In the genomic region with DNA sequence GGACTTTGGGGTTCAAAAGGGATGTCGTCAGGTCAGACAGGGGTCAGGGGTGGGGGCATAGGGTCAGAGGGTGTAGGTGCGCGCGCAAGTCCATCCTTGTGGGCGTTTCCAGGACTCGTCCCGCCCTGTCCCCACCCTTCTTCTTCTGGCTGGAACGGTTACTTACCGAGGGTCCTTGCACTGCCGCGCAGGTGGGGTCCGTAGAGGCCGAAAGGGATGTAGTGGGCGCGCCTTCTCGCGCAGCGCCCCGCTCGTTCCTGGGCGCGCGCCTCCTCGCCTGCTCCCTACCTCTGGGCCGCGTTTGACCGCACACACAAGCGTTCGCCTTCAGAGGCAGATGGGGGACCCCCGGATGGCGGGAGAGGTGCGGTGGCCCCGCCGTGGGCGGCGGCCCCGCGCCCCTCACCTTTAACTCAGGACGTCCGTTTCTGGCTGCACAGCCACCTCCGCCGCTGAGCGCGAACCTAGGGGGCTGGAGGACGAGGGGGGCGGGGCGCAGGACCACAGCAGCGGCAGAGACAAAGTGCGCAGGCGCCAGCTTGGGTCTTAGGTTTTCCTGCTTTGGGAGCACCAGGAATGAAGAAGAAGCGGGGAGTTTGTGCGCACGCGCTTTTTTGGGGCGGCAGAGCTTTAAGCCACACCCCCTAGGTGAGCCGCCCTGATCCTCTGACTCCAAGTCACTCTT, we compare ENCODE assay signal across 8 mouse cellular contexts. TPM values are rescaled to one million over a fixed set of nuclear protein-coding genes. Genes with fewer than 3 reads are reported as not detected.
DNase-seq lines count a peak whose midpoint lies in the region; ATAC-seq and TF ChIP-seq lines count a peak whose summit lies in the region.

Ccdc120 (minus strand) TSS at position 474 of the 685 bp plus-strand sequence.

- WGBS in embryonic facial prominence, embryonic 11.5 days = 13% methylated on average over 52 of the region's 56 CpGs
- 9% methylated on average over 53 of the region's 56 CpGs for WGBS in heart, embryonic 14.5 days
- WGBS in liver, embryonic 16.5 days (ENCODE audit: insufficient replicate concordance) = 11% methylated on average over 56 of the region's 56 CpGs
- 15% methylated on average over 55 of the region's 56 CpGs for WGBS in olfactory bulb, adult 2 months

- H3K9me3 ChIP-seq in ES-Bruce4 (replicated peaks; ENCODE audit: control insufficient read depth, insufficient read depth, low read length, poor library complexity, severe bottlenecking) = no peaks in the 10 kb centered on the region
- no peaks in the 10 kb centered on the region for H3K9me3 ChIP-seq in embryonic facial prominence, embryonic 11.5 days (replicated peaks; ENCODE audit: control insufficient read depth, low read length)
- no peaks in the 10 kb centered on the region for H3K9me3 ChIP-seq in heart, embryonic 14.5 days (ENCODE audit: control insufficient read depth, low read length)
- no peaks in the 10 kb centered on the region for H3K9me3 ChIP-seq in liver, embryonic 16.5 days (replicated peaks; ENCODE audit: control insufficient read depth, low read length)

- H3K9ac ChIP-seq in ES-Bruce4 (ENCODE audit: low read depth, poor library complexity, severe bottlenecking) = peak within 1 kb of the TSS; percentile 69
- H3K9ac ChIP-seq in embryonic facial prominence, embryonic 11.5 days (replicated peaks; ENCODE audit: low read length) = peak within 1 kb of the TSS; percentile 69
- H3K9ac ChIP-seq in heart, embryonic 14.5 days (ENCODE audit: low read length) = peak within 1 kb of the TSS; percentile 74
- H3K9ac ChIP-seq in liver, embryonic 16.5 days (ENCODE audit: low read depth, low read length) = peak within 1 kb of the TSS; percentile 50; the same call in 1 of the 2 replicates

- H3K4me2 ChIP-seq in embryonic facial prominence, embryonic 11.5 days (ENCODE audit: low read depth, low read length) = peak within 1 kb of the TSS; percentile 49
- H3K4me2 ChIP-seq in heart, embryonic 14.5 days (ENCODE audit: low read length) = peak within 1 kb of the TSS; percentile 64
- H3K4me2 ChIP-seq in liver, embryonic 16.5 days (ENCODE audit: low read depth, low read length) = peak within 1 kb of the TSS; percentile 77

- ATAC-seq in embryonic facial prominence, embryonic 11.5 days (replicated peaks; ENCODE audit: insufficient number of reproducible peaks, low FRiP score, low TSS enrichment, low read depth) = peak; percentile 89
- ATAC-seq in heart, embryonic 14.5 days (ENCODE audit: insufficient number of reproducible peaks, insufficient read depth, low FRiP score, low read depth) = peak; percentile 61
- ATAC-seq in liver, embryonic 16.5 days (ENCODE audit: low read depth) = 0 out of 2 replicates have a peak, but pooled peaks have one; percentile 32
- no peak for ATAC-seq in inflammation-experienced regulatory T-cells, adult 6 months

- peak within 1 kb of the TSS; percentile 58 for H3K27ac ChIP-seq in ES-Bruce4 (ENCODE audit: insufficient read depth, low read length)
- H3K27ac ChIP-seq in embryonic facial prominence, embryonic 11.5 days (replicated peaks; ENCODE audit: low read depth, low read length) = no peak within 1 kb of the TSS
- H3K27ac ChIP-seq in heart, embryonic 14.5 days (replicated peaks in 1 of 2; ENCODE audit: control insufficient read depth in 1 of 2, insufficient read depth in 1 of 2, low read depth in 2 of 2, low read length in 2 of 2) = no peak within 1 kb of the TSS
- H3K27ac ChIP-seq in liver, embryonic 16.5 days (ENCODE audit: low read length) = no peak within 1 kb of the TSS
- H3K27ac ChIP-seq in olfactory bulb, adult 2 months (ENCODE audit: insufficient read depth, low read depth, low read length) = no peak within 1 kb of the TSS

- no peaks in the 10 kb centered on the region for H3K36me3 ChIP-seq in ES-Bruce4 (ENCODE audit: control insufficient read depth, insufficient read depth, low read length, poor library complexity, severe bottlenecking)
- no peaks in the 10 kb centered on the region for H3K36me3 ChIP-seq in embryonic facial prominence, embryonic 11.5 days (replicated peaks; ENCODE audit: control insufficient read depth, insufficient read depth, low read depth, low read length)
- no peaks in the 10 kb centered on the region for H3K36me3 ChIP-seq in heart, embryonic 14.5 days (ENCODE audit: control insufficient read depth, insufficient read depth, low read length)
- no peaks in the 10 kb centered on the region for H3K36me3 ChIP-seq in liver, embryonic 16.5 days (ENCODE audit: control insufficient read depth, insufficient read depth)

- no peaks in the 10 kb centered on the region for H3K27me3 ChIP-seq in ES-Bruce4 (ENCODE audit: control insufficient read depth, insufficient read depth, low read length, poor library complexity, severe bottlenecking)
- no peaks in the 10 kb centered on the region for H3K27me3 ChIP-seq in embryonic facial prominence, embryonic 11.5 days (ENCODE audit: control insufficient read depth, insufficient read depth, low read length)
- H3K27me3 ChIP-seq in heart, embryonic 14.5 days (ENCODE audit: control insufficient read depth, insufficient read depth, low read length) = no peaks in the 10 kb centered on the region
- no peaks in the 10 kb centered on the region for H3K27me3 ChIP-seq in liver, embryonic 16.5 days (ENCODE audit: control insufficient read depth, insufficient read depth, low read depth, low read length)

- TF ChIP-seq CTCF in ES-Bruce4 (IDR thresholded peaks at IDR 0.05; ENCODE audit: low read depth, low read length) = no peak
- TF ChIP-seq CTCF in olfactory bulb, adult 2 months (IDR thresholded peaks at IDR 0.05; ENCODE audit: insufficient read depth, low read depth, low read length) = no peak

- peak within 1 kb of the TSS; percentile 78 for H3K4me3 ChIP-seq in ES-Bruce4 (ENCODE audit: low read depth, low read length)
- H3K4me3 ChIP-seq in embryonic facial prominence, embryonic 11.5 days (ENCODE audit: low read depth, low read length) = peak within 1 kb of the TSS; percentile 53
- H3K4me3 ChIP-seq in heart, embryonic 14.5 days (ENCODE audit: control insufficient read depth in 1 of 2, insufficient read depth in 1 of 2, low read depth in 1 of 2, low read length in 2 of 2) = peak within 1 kb of the TSS; percentile 61 to 83
- peak within 1 kb of the TSS; percentile 63 for H3K4me3 ChIP-seq in liver, embryonic 16.5 days (ENCODE audit: low read depth, low read length)
- peak within 1 kb of the TSS; percentile 91 for H3K4me3 ChIP-seq in olfactory bulb, adult 2 months (ENCODE audit: insufficient read depth, low read depth, low read length)

- peak; percentile 45 for DNase-seq in adrenal gland, adult 8-10 months
- peak; percentile 90 for DNase-seq in embryonic facial prominence, embryonic 11.5 days (ENCODE audit: low spot score)
- peak; percentile 84 to 87 for DNase-seq in kidney, postnatal 25 days

- no peak for TF ChIP-seq POLR2A in ES-Bruce4 (IDR thresholded peaks at IDR 0.05; ENCODE audit: insufficient read depth, low read length)
- no peak for TF ChIP-seq POLR2A in olfactory bulb, adult 2 months (IDR thresholded peaks at IDR 0.05; ENCODE audit: insufficient read depth, low read depth, low read length)

- H3K4me1 ChIP-seq in ES-Bruce4 (ENCODE audit: control insufficient read depth, insufficient read depth, low read length) = no peaks in the 10 kb centered on the region
- H3K4me1 ChIP-seq in embryonic facial prominence, embryonic 11.5 days (ENCODE audit: control insufficient read depth, insufficient read depth, low read length) = no peaks in the 10 kb centered on the region
- H3K4me1 ChIP-seq in heart, embryonic 14.5 days (ENCODE audit: control insufficient read depth in 2 of 2, insufficient read depth in 2 of 2, low read length in 2 of 2) = no peaks in the 10 kb centered on the region
- H3K4me1 ChIP-seq in liver, embryonic 16.5 days (ENCODE audit: control insufficient read depth, low read depth, low read length) = no peaks in the 10 kb centered on the region; the same call in 1 of the 2 replicates
- no peaks in the 10 kb centered on the region; the same call in 1 of the 2 replicates for H3K4me1 ChIP-seq in olfactory bulb, adult 2 months (ENCODE audit: control insufficient read depth, insufficient read depth, low read length)

- TF ChIP-seq EP300 in ES-Bruce4 (IDR thresholded peaks at IDR 0.05; ENCODE audit: insufficient read depth, low read depth, low read length) = 0 out of 2 replicates have a peak, but pooled peaks have one; percentile 9

RNA-seq across cellular contexts. Expression of gene Ccdc120, which starts in this region (rescaled TPM):
- polyA plus RNA-seq in ES-Bruce4 (2011; ENCODE audit: insufficient read depth, insufficient read length, low read depth, missing spikeins) = 20.4 and 28.9 TPM in 2 replicates
- total RNA-seq in adrenal gland, adult 8-10 months (2022) = 1 to 10 TPM; 4.7 to 7.3 (median 5.4) TPM
- polyA plus RNA-seq in embryonic facial prominence, embryonic 11.5 days (2014; fragmentation: Nextera tagmentation; extraction: Ambion mirVana) = 14.5 and 20.2 TPM in 2 replicates
- 4.7 and 5.9 TPM in 2 replicates for polyA plus RNA-seq in heart, embryonic 14.5 days (2014; fragmentation: Nextera tagmentation; extraction: Ambion mirVana)
- polyA plus RNA-seq in liver, embryonic 16.5 days (2015; fragmentation: Nextera tagmentation; extraction: Ambion mirVana) = 1.6 and 1.9 TPM in 2 replicates
- not detected in 2 replicates for polyA plus RNA-seq in olfactory bulb, adult 2 months (2012; ENCODE audit: insufficient read depth, insufficient read length, low replicate concordance, missing spikeins)
- under 1 TPM in 1 of 3 experiments, not detected in 2; 0.59 TPM for polyA plus RNA-seq in inflammation-experienced regulatory T-cells, adult 6 months (2017; shearing (Covaris generic))
